Mouse (Mus musculus): ENCODE measurements around the gene Nfia.

- TF ChIP-seq CTCF (IDR thresholded peaks at IDR 0.05; ENCODE audit: borderline replicate concordance, insufficient read depth, low read depth, low read length) (no peak), POLR2A (IDR thresholded peaks at IDR 0.05; ENCODE audit: borderline replicate concordance, insufficient read depth, low read length) (no peak)
Observed at GRCm38 (mm10) chr4:97926607-97927308, 154.2 kb downstream of the Nfia start.
